ENCODE assay signal across 7 mouse cellular contexts in the genomic region with DNA sequence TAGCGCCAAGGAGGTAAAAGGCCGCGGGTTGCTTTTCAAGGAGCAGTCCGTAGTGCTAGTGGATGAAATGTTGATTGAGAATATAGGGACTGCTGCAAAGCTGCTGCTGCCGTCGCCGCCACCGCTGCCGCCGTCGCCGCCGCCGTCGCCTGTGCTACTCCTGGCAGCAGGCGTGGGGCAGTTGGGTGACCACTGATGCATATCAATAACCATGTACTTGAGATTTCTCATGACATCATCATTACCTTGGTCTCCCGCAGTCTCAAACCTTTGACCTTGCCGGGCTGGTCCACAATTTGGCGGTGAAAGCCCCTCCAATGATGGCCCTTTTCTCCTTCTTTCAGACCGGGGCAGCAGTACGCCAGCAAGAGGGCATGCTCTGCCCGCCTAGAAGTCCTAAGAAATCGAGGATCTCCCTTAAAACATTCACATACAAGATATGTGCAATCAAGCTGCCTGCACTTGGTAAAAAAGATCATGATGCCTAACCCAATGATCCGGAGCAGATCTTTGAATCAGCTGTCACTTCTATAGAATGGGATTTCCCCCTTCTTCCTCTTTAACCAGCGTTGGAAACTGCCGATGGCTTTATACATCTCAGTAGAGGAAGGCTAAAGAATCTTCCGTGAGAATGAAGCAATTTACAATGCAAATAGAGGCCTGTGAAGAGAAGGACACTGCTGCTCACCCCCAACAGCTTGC.
DNase-seq lines count a peak whose midpoint lies in the region; ATAC-seq and TF ChIP-seq lines count a peak whose summit lies in the region.

No protein-coding gene starts in this region.

- H3K4me2 ChIP-seq in lung, postnatal 0 days (replicated peaks; ENCODE audit: low read depth, low read length): peak overlapping the region; percentile 39; the same call in 1 of the 2 replicates
- peak overlapping the region; percentile 87 for H3K4me2 ChIP-seq in hindbrain, embryonic 14.5 days (replicated peaks)
- H3K4me2 ChIP-seq in midbrain, postnatal 0 days (ENCODE audit: low read depth, low read length, poor library complexity, severe bottlenecking): peak overlapping the region; percentile 82

- ATAC-seq in lung, postnatal 0 days: no peak
- ATAC-seq in hindbrain, embryonic 14.5 days (ENCODE audit: low FRiP score): no peak
- no peak for ATAC-seq in midbrain, postnatal 0 days (ENCODE audit: low FRiP score)

- no peaks in the 10 kb centered on the region for H3K9me3 ChIP-seq in lung, postnatal 0 days (ENCODE audit: low read length)
- H3K9me3 ChIP-seq in hindbrain, embryonic 14.5 days (ENCODE audit: control insufficient read depth, low read length): no peaks in the 10 kb centered on the region
- no peaks in the 10 kb centered on the region for H3K9me3 ChIP-seq in midbrain, postnatal 0 days (ENCODE audit: low read length)

- no peak overlapping the region for H3K9ac ChIP-seq in lung, postnatal 0 days (replicated peaks; ENCODE audit: low read depth)
- H3K9ac ChIP-seq in hindbrain, embryonic 14.5 days: peak overlapping the region; percentile 95
- H3K9ac ChIP-seq in midbrain, postnatal 0 days (replicated peaks; ENCODE audit: low read length, poor library complexity, severe bottlenecking): peak overlapping the region; percentile 96

- no peak for TF ChIP-seq EP300 in lung, postnatal 0 days (IDR thresholded peaks at IDR 0.05)

- no peak for DNase-seq in lung, postnatal 0 days (ENCODE audit: low spot score)
- no peak for DNase-seq in lung, postnatal 36 days
- peak; percentile 69 to 78 for DNase-seq in cerebellum, postnatal 25 days
- peak; percentile 67 for DNase-seq in hindbrain, embryonic 14.5 days (ENCODE audit: low spot score)
- peak; percentile 76 for DNase-seq in midbrain, postnatal 0 days (ENCODE audit: low spot score)
- no peak for DNase-seq in right cerebral cortex, postnatal 4 days
- no peak for DNase-seq in thymus, postnatal 25 days

- H3K4me1 ChIP-seq in lung, postnatal 0 days (ENCODE audit: insufficient read depth, low read depth, low read length): peaks cover 4% of the 10 kb centered on the region; the same call in 1 of the 2 replicates
- H3K4me1 ChIP-seq in hindbrain, embryonic 14.5 days (replicated peaks; ENCODE audit: control insufficient read depth, insufficient read depth, low read length): peaks cover 5% of the 10 kb centered on the region; the same call in 1 of the 2 replicates
- H3K4me1 ChIP-seq in midbrain, postnatal 0 days (ENCODE audit: insufficient read depth, low read length): no peaks in the 10 kb centered on the region

- H3K4me3 ChIP-seq in lung, postnatal 0 days (ENCODE audit: low read depth, low read length): no peak overlapping the region; the same call in 1 of the 2 replicates
- H3K4me3 ChIP-seq in hindbrain, embryonic 14.5 days (replicated peaks; ENCODE audit: low read length): peak overlapping the region; percentile 90
- H3K4me3 ChIP-seq in midbrain, postnatal 0 days (ENCODE audit: low read depth, low read length): peak overlapping the region; percentile 52

- TF ChIP-seq CTCF in lung, postnatal 0 days (IDR thresholded peaks at IDR 0.05): no peak
- no peak for TF ChIP-seq CTCF in midbrain, postnatal 0 days (IDR thresholded peaks at IDR 0.05)

- under 1% methylated on average over 27 of the region's 27 CpGs for WGBS in lung, postnatal 0 days
- WGBS in hindbrain, embryonic 14.5 days: under 1% methylated on average over 27 of the region's 27 CpGs
- WGBS in midbrain, postnatal 0 days: under 1% methylated on average over 27 of the region's 27 CpGs

- H3K27ac ChIP-seq in lung, postnatal 0 days (ENCODE audit: low read length): no peak overlapping the region
- peak overlapping the region; percentile 100 for H3K27ac ChIP-seq in hindbrain, embryonic 14.5 days
- peak overlapping the region; percentile 96 for H3K27ac ChIP-seq in midbrain, postnatal 0 days (ENCODE audit: low read depth, low read length)

- H3K36me3 ChIP-seq in lung, postnatal 0 days (ENCODE audit: insufficient read depth, low read length): no peaks in the 10 kb centered on the region
- peaks cover 69% of the 10 kb centered on the region for H3K36me3 ChIP-seq in hindbrain, embryonic 14.5 days (replicated peaks; ENCODE audit: control insufficient read depth, insufficient read depth)
- peaks cover 10% of the 10 kb centered on the region; the same call in 1 of the 2 replicates for H3K36me3 ChIP-seq in midbrain, postnatal 0 days (ENCODE audit: insufficient read depth, low read length)

- peaks cover 49% of the 10 kb centered on the region for H3K27me3 ChIP-seq in lung, postnatal 0 days (replicated peaks; ENCODE audit: insufficient read depth, low read length)
- H3K27me3 ChIP-seq in hindbrain, embryonic 14.5 days (ENCODE audit: control insufficient read depth, insufficient read depth, low read length): no peaks in the 10 kb centered on the region
- no peaks in the 10 kb centered on the region for H3K27me3 ChIP-seq in midbrain, postnatal 0 days (ENCODE audit: insufficient read depth, low read length)

Comparison
In these comparisons a context has a peak if more than half of its experiments do, and no peak if none do; other contexts are left out.
1. DNase-seq: peak in cerebellum, postnatal 25 days (2 of 2), hindbrain, embryonic 14.5 days (single experiment) and midbrain, postnatal 0 days (single experiment); none in lung, postnatal 0 days (single experiment), lung, postnatal 36 days (single experiment), right cerebral cortex, postnatal 4 days (single experiment) and thymus, postnatal 25 days (single experiment).
2. Peak in every context shown above with its lines, with median percentiles within 50 percentile points of each other: H3K4me2 ChIP-seq.